Mouse (Mus musculus): ENCODE results near the gene Krt4.

Gene Krt4

DNA sequence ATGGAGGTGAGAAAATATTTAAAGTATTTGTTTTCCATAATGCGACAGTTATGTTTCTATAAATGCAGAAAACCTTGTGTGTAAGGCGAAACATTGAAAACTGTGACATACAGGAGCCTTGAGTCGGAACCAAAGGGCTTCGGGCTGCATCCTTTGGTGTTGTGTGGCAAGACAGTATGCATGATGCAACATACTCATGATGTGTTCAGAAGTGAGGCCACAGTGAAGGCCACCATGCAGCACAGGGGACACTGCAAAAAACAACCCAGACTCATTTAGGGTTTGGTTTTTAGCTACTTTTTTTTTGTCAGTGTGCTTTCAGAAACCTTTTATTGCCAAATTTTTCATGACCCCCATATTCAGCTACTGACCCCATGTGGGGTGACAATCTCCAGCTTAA lies 29.3 kb downstream of the Krt4 start:
- DNase-seq (ENCODE audit: low spot score in 2 of 2): no peak

DNA sequence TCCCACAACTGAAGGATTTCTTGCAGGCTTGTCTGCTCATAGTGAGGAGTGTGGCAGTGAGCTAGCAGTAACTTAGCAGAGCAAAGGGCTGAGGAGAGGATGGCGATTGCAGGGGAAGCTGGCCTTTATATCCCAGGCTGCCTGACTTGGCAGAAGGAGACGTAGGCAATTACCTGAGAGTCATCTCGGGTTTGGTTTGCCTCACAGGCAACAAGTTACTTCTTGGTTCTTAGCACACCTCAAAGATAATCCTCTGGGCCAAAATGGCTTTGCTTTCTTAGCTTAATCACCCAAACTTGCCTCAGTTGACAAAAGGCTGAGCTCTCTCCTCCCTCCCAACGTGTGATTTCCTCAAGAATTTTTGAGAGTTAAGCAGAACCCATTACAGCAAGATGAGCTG lies 31.7 kb downstream of the Krt4 start, which contains the start of gene Krt76:
TSS of gene Krt76 (minus strand) at position 101 of the 400 bp plus-strand sequence.
- DNase-seq (ENCODE audit: low spot score in 2 of 2): no peak

DNA sequence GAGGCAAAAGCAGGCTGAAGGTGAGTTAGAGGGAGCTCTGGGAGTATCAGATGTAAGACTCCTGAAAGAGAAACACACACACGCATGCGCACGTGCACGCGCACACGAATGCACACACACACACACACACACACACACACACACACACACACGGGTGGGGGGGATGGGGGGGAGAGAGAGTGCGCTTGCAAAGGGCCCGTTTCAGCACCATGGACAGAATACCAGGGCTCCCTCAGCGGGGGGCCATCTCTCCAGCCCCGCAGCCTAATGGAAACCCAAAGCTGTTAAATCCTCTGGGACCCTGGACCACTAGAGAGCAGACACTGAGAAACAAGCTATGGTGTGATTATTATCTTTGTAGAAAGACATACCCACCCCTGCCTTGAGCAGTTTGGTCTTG lies 44.8 kb downstream of the Krt4 start:
- no peak for DNase-seq (ENCODE audit: low spot score in 2 of 2)

- no peak for DNase-seq (ENCODE audit: low spot score in 2 of 2)
Observed at GRCm38 (mm10) chr15:101878041-101878440, 46.5 kb downstream of the Krt4 start.

DNA sequence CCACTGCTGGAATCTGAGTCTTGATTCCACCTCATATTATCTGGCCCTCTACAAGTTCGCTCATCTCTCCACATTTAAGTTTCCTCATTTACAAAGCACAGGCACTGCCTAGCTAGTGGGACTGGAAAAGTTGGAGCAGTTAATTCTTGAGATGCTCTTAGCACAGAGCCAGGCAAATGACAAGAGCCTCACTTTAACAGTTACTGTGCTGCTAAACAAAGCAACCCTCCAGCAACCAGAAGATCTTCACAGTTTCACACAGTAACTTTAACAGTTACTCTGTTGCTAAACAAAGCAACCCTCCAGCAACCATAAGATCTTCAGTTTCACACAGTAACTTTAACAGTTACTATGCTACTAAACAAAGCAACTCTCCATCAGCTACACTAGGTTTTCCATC lies 50.2 kb downstream of the Krt4 start:
- DNase-seq (ENCODE audit: low spot score in 2 of 2): no peak

DNA sequence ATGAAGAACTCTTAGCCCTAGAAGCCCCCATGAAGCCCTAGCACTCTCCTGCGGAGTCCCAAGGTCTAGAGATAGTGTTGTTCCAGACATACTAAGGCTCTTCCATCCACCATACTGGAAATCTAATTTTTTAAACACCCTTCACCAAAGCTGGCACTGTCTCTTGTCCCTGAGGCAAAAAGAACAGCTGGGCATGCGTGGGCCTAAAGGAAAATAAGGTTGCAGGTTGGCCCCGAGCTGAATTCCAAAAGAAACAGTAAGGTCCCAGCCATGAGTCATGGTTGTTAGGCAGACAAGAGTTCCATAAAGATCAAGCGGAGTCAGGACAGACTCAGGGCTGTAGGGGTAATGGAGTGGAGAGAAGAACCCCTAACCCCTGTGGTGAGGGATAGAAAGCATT lies 51.3 kb downstream of the Krt4 start:
- DNase-seq (ENCODE audit: low spot score in 2 of 2): peak in 1 of 2 experiments; percentile 34

- DNase-seq (ENCODE audit: low spot score in 2 of 2): peak; percentile 66 to 81
Observed at GRCm38 (mm10) chr15:101869431-101869830, 55.1 kb downstream of the Krt4 start, which contains the start of gene Krt77. Gene Krt77, minus strand, starts transcription at chr15:101869705.
